Mouse (Mus musculus): ENCODE data around the gene Klf7. TPM values are rescaled to one million over a fixed set of nuclear protein-coding genes. Genes with fewer than 3 reads are reported as not detected.
A peak's percentile ranks its signal among the peaks of the same experiment; 100 is the strongest.

The Klf7 gene
- polyA plus RNA-seq, 1 experiment from 2014 or later = 9.6 TPM

DNA sequence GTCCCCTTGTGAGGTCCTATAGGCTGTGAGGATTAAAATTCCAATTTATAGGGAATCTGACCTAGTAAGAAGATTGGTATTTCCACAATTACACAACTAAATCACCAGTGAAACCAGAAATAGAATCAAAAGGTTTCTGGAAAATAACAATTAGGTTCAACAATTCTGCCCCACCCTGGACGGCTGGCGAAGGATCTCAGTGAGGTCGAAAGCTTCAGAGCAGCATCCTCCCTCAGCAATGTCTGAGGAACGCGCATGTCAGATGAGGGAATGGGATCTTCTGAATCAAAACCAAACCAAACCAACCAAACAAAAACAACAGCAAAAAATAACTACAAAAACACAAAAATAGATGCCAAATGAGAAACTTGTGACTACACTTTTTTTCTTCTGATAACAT lies 29.1 kb downstream of the Klf7 start:
- WGBS = 95% methylated on average over 5 of the region's 5 CpGs
- no peak for DNase-seq (ENCODE audit: low spot score)
- peaks cover 21% of the 10 kb centered on the region for H3K4me1 ChIP-seq
- no peak overlapping the region for H3K27ac ChIP-seq
- no peak overlapping the region for H3K4me3 ChIP-seq
- no peaks in the 10 kb centered on the region for H3K36me3 ChIP-seq
- H3K9me3 ChIP-seq (replicated peaks) = no peaks in the 10 kb centered on the region
- H3K27me3 ChIP-seq (ENCODE audit: low read depth, poor library complexity, severe bottlenecking) = no peaks in the 10 kb centered on the region

DNA sequence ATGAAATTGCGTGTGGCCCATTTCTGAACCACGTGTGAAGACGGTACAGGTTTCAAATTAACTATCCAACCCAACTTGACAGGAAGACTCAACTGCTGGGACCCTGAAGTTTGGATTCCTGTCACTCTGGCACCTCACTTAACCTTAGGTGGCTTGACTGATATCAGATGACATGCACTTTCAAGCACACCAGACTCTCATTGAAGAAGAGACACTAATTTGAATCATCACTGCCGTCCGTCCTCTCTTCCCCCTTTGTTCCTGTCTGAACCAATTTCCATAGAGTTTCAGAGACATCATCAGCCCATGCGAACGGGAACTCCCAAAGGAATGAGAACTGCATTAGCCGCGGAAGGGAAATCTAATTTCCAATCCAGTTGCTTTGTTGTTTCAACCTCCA lies 30.5 kb downstream of the Klf7 start:
- H3K27me3 ChIP-seq (ENCODE audit: low read depth, poor library complexity, severe bottlenecking) = no peaks in the 10 kb centered on the region
- H3K9me3 ChIP-seq (replicated peaks) = no peaks in the 10 kb centered on the region
- WGBS = 94% methylated on average over 9 of the region's 9 CpGs
- DNase-seq (ENCODE audit: low spot score) = no peak
- H3K4me3 ChIP-seq = no peak overlapping the region
- H3K4me1 ChIP-seq = peaks cover 22% of the 10 kb centered on the region
- H3K27ac ChIP-seq = no peak overlapping the region
- no peaks in the 10 kb centered on the region for H3K36me3 ChIP-seq

DNA sequence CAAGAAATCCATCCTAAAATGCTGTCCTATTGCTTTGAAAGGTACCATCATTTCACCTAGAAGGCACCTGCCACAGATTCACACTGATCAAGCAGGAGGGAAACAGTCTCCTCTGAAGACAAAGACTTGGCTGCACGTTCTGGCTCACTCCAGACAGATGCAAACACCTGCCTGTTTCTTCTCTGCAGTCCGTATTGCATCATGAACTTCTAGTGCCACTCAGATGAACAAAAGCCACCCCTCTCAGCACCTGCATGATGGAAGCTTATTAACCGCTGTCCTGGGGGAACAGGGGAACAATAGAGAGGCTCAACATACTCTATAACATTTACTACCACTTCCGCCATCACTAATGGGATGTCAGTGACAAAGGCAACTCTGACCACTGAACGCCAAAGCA lies 31.5 kb downstream of the Klf7 start:
- H3K27me3 ChIP-seq (ENCODE audit: low read depth, poor library complexity, severe bottlenecking) = no peaks in the 10 kb centered on the region
- no peaks in the 10 kb centered on the region for H3K9me3 ChIP-seq (replicated peaks)
- H3K27ac ChIP-seq = no peak overlapping the region
- no peak overlapping the region for H3K4me3 ChIP-seq
- H3K4me1 ChIP-seq = peaks cover 22% of the 10 kb centered on the region
- no peak for DNase-seq (ENCODE audit: low spot score)
- whole genome bisulfite sequencing = 89% methylated on average over 5 of the region's 5 CpGs
- no peaks in the 10 kb centered on the region for H3K36me3 ChIP-seq

DNA sequence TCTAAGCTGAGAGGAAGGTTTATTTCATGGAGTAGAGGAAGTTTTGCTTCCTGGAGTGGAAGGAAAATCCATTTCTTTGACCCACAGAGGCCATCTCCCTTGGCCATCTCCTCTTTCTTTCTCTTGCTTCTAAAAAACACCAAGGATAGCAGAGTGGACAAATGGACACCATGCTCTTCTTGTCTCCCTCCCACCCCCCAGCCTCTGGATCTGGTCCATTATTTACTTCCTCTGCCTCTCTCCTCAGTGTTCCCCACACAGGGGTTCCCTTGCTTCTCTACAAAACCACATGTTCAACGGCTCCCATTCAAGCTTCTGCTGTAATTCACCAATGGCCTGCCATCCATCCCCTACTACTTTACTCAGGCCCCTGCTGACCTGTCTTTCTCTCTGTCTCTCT lies 32.4 kb downstream of the Klf7 start:
- Histone ChIP-seq H3K27ac (no peak overlapping the region), H3K36me3 (no peaks in the 10 kb centered on the region), H3K4me3 (no peak overlapping the region), H3K27me3 (ENCODE audit: low read depth, poor library complexity, severe bottlenecking) (no peaks in the 10 kb centered on the region), H3K9me3 (replicated peaks) (no peaks in the 10 kb centered on the region), H3K4me1 (peaks cover 26% of the 10 kb centered on the region)
- no peak for DNase-seq (ENCODE audit: low spot score)
- 86% methylated on average over 1 of the region's 1 CpGs for WGBS

DNA sequence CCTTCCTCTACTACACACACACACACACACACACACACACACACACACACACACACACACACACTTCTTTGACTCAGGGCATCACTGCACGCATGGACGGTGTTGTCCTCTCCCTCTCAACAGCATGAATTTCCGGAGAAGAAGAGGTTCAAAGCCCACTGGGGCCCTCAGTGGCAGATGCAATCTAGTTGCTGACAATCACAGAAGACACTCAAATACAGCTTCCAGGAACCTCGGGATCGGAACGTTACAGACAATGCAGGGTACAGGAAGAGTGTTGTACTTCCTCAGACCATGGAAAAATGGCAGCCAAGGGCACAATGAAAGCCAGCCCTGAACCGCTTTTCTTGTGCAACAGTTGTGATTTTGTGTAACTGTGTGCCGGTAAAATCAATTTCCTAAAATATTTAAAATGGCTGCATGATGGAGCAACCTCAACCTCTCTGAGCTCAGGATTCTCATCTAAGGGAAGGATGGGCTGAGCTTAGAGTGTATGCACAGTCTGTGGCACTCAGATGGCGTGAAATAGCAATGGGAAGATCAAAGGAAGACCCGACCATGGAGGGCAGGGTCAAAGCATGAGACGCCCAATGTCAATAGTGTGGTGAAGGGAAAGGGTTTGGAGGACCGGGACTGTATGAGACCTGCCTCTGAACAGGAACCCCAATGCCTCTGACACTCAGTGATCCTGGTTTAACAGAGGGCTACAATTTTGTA lies 33.3 kb downstream of the Klf7 start:
- peaks cover 26% of the 10 kb centered on the region for H3K4me1 ChIP-seq
- 84% methylated on average over 12 of the region's 12 CpGs for WGBS
- H3K27me3 ChIP-seq (ENCODE audit: low read depth, poor library complexity, severe bottlenecking) = no peaks in the 10 kb centered on the region
- H3K9me3 ChIP-seq (replicated peaks) = no peaks in the 10 kb centered on the region
- 0 out of 2 replicates have a peak overlapping the region, but pooled peaks have one; percentile 23 for H3K4me3 ChIP-seq
- peak overlapping the region; percentile 66 for H3K27ac ChIP-seq
- no peaks in the 10 kb centered on the region for H3K36me3 ChIP-seq
- no peak for DNase-seq (ENCODE audit: low spot score)

DNA sequence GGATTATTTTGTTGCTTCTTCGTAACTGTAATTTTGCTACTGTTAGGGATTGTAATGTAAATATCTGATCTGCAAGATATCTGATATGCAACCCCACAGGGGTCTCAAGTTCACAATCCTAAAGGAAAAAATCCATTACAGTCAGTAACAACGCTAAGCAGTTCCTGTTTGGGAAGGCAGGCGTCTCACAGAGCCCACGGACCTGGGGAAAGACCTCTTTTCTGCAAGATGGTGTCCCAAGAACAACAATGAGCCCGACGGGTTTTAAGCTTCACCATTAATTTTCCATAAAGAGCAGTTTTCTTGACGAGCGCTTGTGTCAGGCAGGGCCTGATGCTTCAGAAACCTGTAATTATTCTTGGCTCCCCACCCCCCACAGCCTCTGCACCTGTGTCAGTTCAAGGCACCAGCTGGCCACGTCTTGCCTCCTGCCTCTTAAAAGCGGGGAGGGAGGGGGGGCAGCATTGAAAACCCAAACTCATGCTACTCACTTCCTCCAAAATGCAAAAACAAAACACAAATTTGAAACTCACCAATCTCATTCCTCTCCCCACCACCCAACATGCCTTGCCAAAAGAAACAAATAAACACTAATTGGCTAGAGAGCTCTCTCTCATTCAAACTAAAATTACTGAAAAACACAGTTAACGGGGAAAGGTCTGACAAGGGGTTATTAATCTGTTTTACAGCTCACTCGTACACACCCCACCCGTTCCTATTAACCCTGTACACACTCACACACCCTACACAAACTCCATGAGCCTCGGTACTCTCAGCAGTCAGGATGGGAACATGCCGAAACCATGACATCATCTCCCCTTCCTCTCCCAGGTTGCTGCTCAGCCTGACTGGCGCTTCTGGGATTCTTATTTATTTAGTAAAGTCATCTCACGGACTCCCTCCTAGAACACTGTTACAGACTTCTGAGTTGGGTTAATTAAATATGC lies 34.2 kb downstream of the Klf7 start:
- peak; percentile 67 for DNase-seq (ENCODE audit: low spot score)
- Histone ChIP-seq H3K4me3 (peak overlapping the region; percentile 23; the same call in 1 of the 2 replicates), H3K36me3 (no peaks in the 10 kb centered on the region), H3K27ac (peak overlapping the region; percentile 66), H3K4me1 (peaks cover 26% of the 10 kb centered on the region), H3K9me3 (replicated peaks) (no peaks in the 10 kb centered on the region), H3K27me3 (ENCODE audit: low read depth, poor library complexity, severe bottlenecking) (no peaks in the 10 kb centered on the region)
- WGBS = 34% methylated on average over 17 of the region's 17 CpGs

DNA sequence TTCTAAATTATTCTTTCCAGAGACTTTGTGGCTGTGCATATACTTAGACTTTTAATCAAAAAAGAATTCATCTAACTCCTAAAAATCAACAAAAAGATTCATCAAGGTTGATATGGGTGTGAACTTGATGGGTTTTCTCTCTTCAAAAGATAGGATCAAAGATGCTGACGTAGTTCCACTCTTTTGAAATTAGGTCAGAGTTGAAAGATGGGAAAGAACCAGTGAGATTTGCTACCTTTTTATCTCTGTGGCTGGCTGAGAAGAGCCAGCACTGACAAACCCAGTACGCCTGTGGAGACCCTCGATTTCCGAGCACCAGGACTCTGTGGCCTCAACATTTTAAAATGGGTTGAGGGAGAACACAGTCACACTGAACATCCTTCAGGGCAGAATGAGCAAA lies 36.2 kb downstream of the Klf7 start:
- Histone ChIP-seq H3K4me1 (peaks cover 26% of the 10 kb centered on the region), H3K4me3 (no peak overlapping the region), H3K36me3 (no peaks in the 10 kb centered on the region), H3K27me3 (ENCODE audit: low read depth, poor library complexity, severe bottlenecking) (no peaks in the 10 kb centered on the region), H3K27ac (no peak overlapping the region), H3K9me3 (replicated peaks) (no peaks in the 10 kb centered on the region)
- WGBS = 87% methylated on average over 4 of the region's 4 CpGs
- no peak for DNase-seq (ENCODE audit: low spot score)

DNA sequence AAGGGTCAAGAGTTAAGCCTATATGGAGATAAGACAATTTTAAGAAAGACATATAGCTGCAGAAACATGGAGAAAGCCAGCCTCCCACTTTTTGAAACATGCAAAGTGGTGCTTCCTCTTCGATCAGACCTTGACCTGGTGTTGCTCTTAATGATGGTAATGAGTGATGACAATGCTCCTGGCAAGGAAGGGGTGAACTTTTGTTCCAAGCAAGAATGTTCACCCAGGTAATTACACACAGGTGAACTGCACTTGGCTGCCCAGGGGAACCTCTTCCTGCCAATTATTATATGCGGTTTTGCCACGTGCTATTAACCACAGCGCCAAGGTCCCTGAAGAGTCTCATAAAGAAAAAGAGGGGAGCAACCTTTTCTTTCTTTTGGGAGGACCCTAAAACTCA lies 36.7 kb downstream of the Klf7 start:
- DNase-seq (ENCODE audit: low spot score) = no peak
- Histone ChIP-seq H3K9me3 (replicated peaks) (no peaks in the 10 kb centered on the region), H3K36me3 (no peaks in the 10 kb centered on the region), H3K27ac (no peak overlapping the region), H3K4me3 (no peak overlapping the region), H3K27me3 (ENCODE audit: low read depth, poor library complexity, severe bottlenecking) (no peaks in the 10 kb centered on the region), H3K4me1 (peaks cover 26% of the 10 kb centered on the region)
- WGBS = 73% methylated on average over 4 of the region's 4 CpGs

DNA sequence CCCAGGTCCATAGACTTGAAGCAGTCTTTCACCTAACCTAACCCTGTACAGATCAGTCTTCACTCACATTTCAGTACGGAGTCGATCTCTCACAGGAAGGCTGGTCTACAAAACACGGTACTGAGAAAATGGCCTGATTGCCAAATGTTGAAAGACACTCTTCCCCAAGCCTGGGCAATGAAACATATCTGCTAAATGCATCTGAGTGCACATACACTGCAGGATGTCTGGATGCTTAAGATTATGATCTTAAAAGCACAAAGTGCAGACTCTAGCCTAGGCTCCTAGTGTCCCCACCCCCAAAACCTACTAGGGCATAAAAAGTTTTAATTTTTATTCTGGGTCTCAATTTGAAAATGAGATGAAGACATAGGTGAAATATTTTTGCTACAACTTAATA lies 37.4 kb downstream of the Klf7 start:
- Histone ChIP-seq H3K4me1 (peaks cover 26% of the 10 kb centered on the region), H3K4me3 (no peak overlapping the region), H3K27ac (no peak overlapping the region), H3K9me3 (replicated peaks) (no peaks in the 10 kb centered on the region), H3K27me3 (ENCODE audit: low read depth, poor library complexity, severe bottlenecking) (no peaks in the 10 kb centered on the region), H3K36me3 (no peaks in the 10 kb centered on the region)
- no peak for DNase-seq (ENCODE audit: low spot score)
- WGBS = 88% methylated on average over 3 of the region's 3 CpGs

DNA sequence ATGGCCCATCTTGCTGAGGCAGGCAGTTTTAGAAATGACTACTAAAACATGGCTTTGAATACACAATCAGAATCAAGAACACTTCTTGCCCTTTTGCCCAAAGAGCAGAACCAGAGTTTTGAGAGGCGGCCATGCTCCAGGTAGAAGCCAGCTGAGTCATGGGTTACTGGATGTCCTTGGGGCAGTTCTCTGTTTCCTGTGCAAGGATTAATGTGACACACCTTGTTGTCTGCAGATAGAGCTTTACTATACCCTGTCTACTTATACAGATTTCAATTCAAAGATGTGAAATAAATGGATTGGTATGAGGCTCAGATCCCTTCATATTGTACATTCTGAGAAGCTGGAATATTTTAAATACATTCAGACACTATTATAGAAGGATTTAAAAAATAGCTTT lies 40.3 kb downstream of the Klf7 start:
- peaks cover 11% of the 10 kb centered on the region for H3K36me3 ChIP-seq
- no peak overlapping the region for H3K4me3 ChIP-seq
- no peak overlapping the region for H3K27ac ChIP-seq
- H3K27me3 ChIP-seq (ENCODE audit: low read depth, poor library complexity, severe bottlenecking) = no peaks in the 10 kb centered on the region
- DNase-seq (ENCODE audit: low spot score) = no peak
- peaks cover 19% of the 10 kb centered on the region for H3K4me1 ChIP-seq
- WGBS = 100% methylated on average over 1 of the region's 1 CpGs
- H3K9me3 ChIP-seq (replicated peaks) = no peaks in the 10 kb centered on the region

DNA sequence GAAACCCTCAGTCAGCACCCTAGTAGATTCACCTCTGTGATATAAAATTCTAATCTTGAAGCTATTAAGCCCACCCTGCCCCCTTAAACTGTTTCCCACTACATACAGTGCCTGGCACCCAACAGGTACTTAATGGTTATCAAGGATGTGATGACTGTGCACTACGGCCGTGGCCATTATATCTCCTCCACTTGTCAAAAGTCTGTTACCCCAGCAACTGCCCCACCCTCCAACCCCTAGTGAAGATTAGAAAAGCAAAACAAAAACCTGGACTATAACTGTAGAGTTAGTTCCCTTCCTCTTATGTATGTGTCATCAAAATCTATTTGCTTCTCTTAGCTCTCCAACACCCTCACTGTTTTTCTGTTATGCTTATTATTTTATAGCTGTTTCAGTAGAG lies 40.9 kb downstream of the Klf7 start:
- DNase-seq (ENCODE audit: low spot score) = no peak
- peaks cover 11% of the 10 kb centered on the region for H3K36me3 ChIP-seq
- H3K4me1 ChIP-seq = peaks cover 19% of the 10 kb centered on the region
- 87% methylated on average over 2 of the region's 2 CpGs for WGBS
- H3K27me3 ChIP-seq (ENCODE audit: low read depth, poor library complexity, severe bottlenecking) = no peaks in the 10 kb centered on the region
- H3K27ac ChIP-seq = no peak overlapping the region
- H3K9me3 ChIP-seq (replicated peaks) = no peaks in the 10 kb centered on the region
- no peak overlapping the region for H3K4me3 ChIP-seq

DNA sequence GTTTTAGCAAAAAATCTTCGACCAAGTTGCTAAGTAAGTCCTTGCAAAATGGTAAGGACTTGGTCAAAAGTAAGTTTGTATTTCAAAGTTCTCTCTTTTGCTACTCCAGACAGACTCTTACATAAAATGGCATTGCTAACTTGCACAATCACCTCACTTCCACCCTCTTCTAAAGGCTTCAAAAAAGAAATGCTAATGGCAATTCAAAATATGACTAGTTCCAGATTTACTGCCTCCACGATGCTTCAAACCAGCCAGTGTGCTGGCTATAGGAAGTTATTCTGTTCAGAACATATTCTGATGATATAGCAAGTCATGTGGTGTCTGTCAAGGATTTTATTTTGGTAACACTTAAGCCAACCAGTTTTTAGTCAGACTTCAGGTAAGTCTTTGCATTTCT lies 41.8 kb downstream of the Klf7 start:
- Histone ChIP-seq H3K36me3 (peaks cover 11% of the 10 kb centered on the region), H3K27me3 (ENCODE audit: low read depth, poor library complexity, severe bottlenecking) (no peaks in the 10 kb centered on the region), H3K4me3 (no peak overlapping the region), H3K27ac (no peak overlapping the region), H3K9me3 (replicated peaks) (no peaks in the 10 kb centered on the region), H3K4me1 (peaks cover 16% of the 10 kb centered on the region)
- 87% methylated on average over 2 of the region's 2 CpGs for WGBS
- DNase-seq (ENCODE audit: low spot score) = no peak

DNA sequence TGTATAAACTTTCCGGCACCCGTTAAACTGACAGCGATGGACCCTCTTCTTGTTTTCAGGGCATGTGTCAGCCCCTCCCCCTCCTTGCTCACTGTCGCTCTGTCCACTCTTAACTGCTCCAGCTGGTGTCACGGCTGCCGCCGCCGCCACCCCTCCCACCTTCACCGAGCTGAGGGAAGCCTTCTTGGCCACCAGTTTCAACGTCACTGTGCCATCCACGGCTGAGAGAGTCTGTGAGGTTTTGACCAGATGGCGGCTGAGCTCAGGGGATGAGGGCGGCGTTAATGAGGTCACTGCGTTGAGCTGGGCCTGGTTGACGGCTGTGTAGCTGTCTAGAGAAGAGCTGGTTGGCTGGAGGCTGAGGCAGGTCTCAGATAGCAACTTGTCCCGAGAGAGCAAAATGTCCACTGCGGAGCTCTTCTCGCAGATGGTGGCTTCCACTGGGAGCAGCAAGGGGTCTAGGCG lies 43.3 kb downstream of the Klf7 start:
- DNase-seq (ENCODE audit: low spot score) = no peak

More for the DNA sequence above, 43.3 kb downstream of the Klf7 start:
- H3K4me1 ChIP-seq = peaks cover 14% of the 10 kb centered on the region
- no peaks in the 10 kb centered on the region for H3K27me3 ChIP-seq (ENCODE audit: low read depth, poor library complexity, severe bottlenecking)
- 84% methylated on average over 20 of the region's 20 CpGs for WGBS
- no peaks in the 10 kb centered on the region for H3K9me3 ChIP-seq (replicated peaks)
- H3K36me3 ChIP-seq = peaks cover 11% of the 10 kb centered on the region
- H3K4me3 ChIP-seq = no peak overlapping the region
- no peak overlapping the region for H3K27ac ChIP-seq

Measured in limb, embryonic 10.5 days (tissue).